Mouse (Mus musculus) megakaryocyte-erythroid progenitor cell, adult 5-6 weeks (primary cell): ENCODE data around the gene Slc38a5. TPM values are rescaled to one million over a fixed set of nuclear protein-coding genes. Genes with fewer than 3 reads are reported as not detected.
"Not testable (repeated sequence)": the region's sequence is repeated elsewhere in the genome, so short reads cannot be mapped to it uniquely, and the experiment has no call there.

ENCODE experiments used
- ATAC-seq: replicated peaks from 2 replicates; pipeline ENCODE4 v1.8.0; 2016; ENCODE audit warnings: mild to moderate bottlenecking, inconsistent platforms; ENCODE audit not compliant: severe bottlenecking, poor library complexity, low FRiP score, low TSS enrichment
- total RNA-seq, 2 experiments: library from RNA; stranded (forward) in 1 of 2; stranded (reverse) in 1 of 2; fragments of 200-1000, 215-1000 nt in 1 of 2; fragments of >200 nt in 1 of 2; fragmentation: Nextera tagmentation in 1 of 2; gene quantifications; 2 replicates each; pipeline ENCODE4 v1.2.3; 2014 to 2017

Slc38a5 gene
- total RNA-seq, 2 experiments from 2014 or later = 88.6 to 114 TPM

- ATAC-seq = no peak
Measured at GRCm38 (mm10) chrX:8274056-8274455, 3.1 kb downstream of the Slc38a5 start.

- no peak for ATAC-seq
Measured at GRCm38 (mm10) chrX:8288621-8289020, 17.7 kb downstream of the Slc38a5 start.

- ATAC-seq = no peak
Measured at GRCm38 (mm10) chrX:8309302-8309701, 38.4 kb downstream of the Slc38a5 start.

- not testable (repeated sequence) for ATAC-seq
Measured at GRCm38 (mm10) chrX:8314905-8315304, 44.0 kb downstream of the Slc38a5 start.

- ATAC-seq = no peak
Measured at GRCm38 (mm10) chrX:8327124-8327523, 56.2 kb downstream of the Slc38a5 start, which contains the start of gene Ssxb10. Gene Ssxb10 (plus strand): TSS chrX:8327424.

Other genes starting within 250 kb of the Slc38a5 start
- 79.0 and 89.2 TPM in 2 replicates for gene Suv39h1, start 196.4 kb upstream of the Slc38a5 start, total RNA-seq (2014; fragmentation: Nextera tagmentation)
- gene Suv39h1, start 196.4 kb upstream of the Slc38a5 start, total RNA-seq (2017) = 68.2 and 84.3 TPM in 2 replicates
- gene Was, start 180.6 kb upstream of the Slc38a5 start, total RNA-seq (2014; fragmentation: Nextera tagmentation) = 39.5 and 46.0 TPM in 2 replicates
- 56.1 and 61.3 TPM in 2 replicates for gene Was, start 180.6 kb upstream of the Slc38a5 start, total RNA-seq (2017)
- 23.0 TPM in 2 replicates for gene Wdr13, start 138.2 kb upstream of the Slc38a5 start, total RNA-seq (2014; fragmentation: Nextera tagmentation)
- gene Wdr13, start 138.2 kb upstream of the Slc38a5 start, total RNA-seq (2017) = 14.9 and 26.6 TPM in 2 replicates
- 798 and 978 TPM in 2 replicates for gene Rbm3, start 125.3 kb upstream of the Slc38a5 start, total RNA-seq (2014; fragmentation: Nextera tagmentation)
- gene Rbm3, start 125.3 kb upstream of the Slc38a5 start, total RNA-seq (2017) = 1,469 and 1,492 TPM in 2 replicates
- 8.4 and 13.1 TPM in 2 replicates for gene Tbc1d25, start 95.0 kb upstream of the Slc38a5 start, total RNA-seq (2014; fragmentation: Nextera tagmentation)
- 4.8 and 6.9 TPM in 2 replicates for gene Tbc1d25, start 95.0 kb upstream of the Slc38a5 start, total RNA-seq (2017)
- 31.3 and 44.2 TPM in 2 replicates for gene Ebp, start 77.6 kb upstream of the Slc38a5 start, total RNA-seq (2014; fragmentation: Nextera tagmentation)
- 46.6 and 58.9 TPM in 2 replicates for gene Ebp, start 77.6 kb upstream of the Slc38a5 start, total RNA-seq (2017)
- gene Porcn, start 64.6 kb upstream of the Slc38a5 start, total RNA-seq (2014; fragmentation: Nextera tagmentation) = 2.3 TPM in 1 of 2 replicates, not detected in the other
- gene Porcn, start 64.6 kb upstream of the Slc38a5 start, total RNA-seq (2017) = 1.5 TPM in 1 of 2 replicates, not detected in the other
- gene Ftsj1, start 18.7 kb upstream of the Slc38a5 start, total RNA-seq (2014; fragmentation: Nextera tagmentation) = 51.2 and 86.0 TPM in 2 replicates
- gene Ftsj1, start 18.7 kb upstream of the Slc38a5 start, total RNA-seq (2017) = 31.5 and 49.2 TPM in 2 replicates
- gene Ssxb10, start 56.3 kb downstream of the Slc38a5 start, total RNA-seq (2014; fragmentation: Nextera tagmentation) = not detected in 2 replicates
- gene Ssxb10, start 56.3 kb downstream of the Slc38a5 start, total RNA-seq (2017) = not detected in 2 replicates
- gene Ssxb9, start 95.8 kb downstream of the Slc38a5 start, total RNA-seq (2014; fragmentation: Nextera tagmentation) = not detected in 2 replicates
- not detected in 2 replicates for gene Ssxb9, start 95.8 kb downstream of the Slc38a5 start, total RNA-seq (2017)
- gene Ssxb1, start 142.2 kb downstream of the Slc38a5 start, total RNA-seq (2014; fragmentation: Nextera tagmentation) = not detected in 2 replicates
- not detected in 2 replicates for gene Ssxb1, start 142.2 kb downstream of the Slc38a5 start, total RNA-seq (2017)
- gene Ssxb2, start 190.6 kb downstream of the Slc38a5 start, total RNA-seq (2014; fragmentation: Nextera tagmentation) = not detected in 2 replicates
- not detected in 2 replicates for gene Ssxb2, start 190.6 kb downstream of the Slc38a5 start, total RNA-seq (2017)